Mouse (Mus musculus): ENCODE data around the gene Fam155a.
A peak's percentile ranks its signal among the peaks of the same experiment; 100 is the strongest.

Gene Fam155a

DNA sequence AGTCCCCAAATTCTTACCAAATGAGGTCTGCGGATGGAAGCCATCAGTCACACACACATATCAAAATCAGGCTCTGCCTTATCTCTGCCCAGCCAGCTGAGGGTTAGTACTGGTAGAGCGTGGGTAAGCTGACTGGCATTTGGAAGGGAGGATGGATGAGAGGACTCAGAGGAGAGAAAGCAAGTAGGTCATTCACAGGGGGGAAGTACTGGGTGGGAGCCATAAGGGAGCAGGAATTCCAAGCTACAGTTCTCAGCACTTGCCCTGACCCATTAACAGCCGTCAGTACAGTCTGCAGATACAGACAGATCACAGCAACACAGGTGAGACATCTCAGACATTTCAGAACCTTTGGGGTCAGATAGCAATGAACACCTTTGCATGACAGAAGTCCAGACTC is 300.8 kb downstream of the Fam155a start:
- DNase-seq: no peak

DNA sequence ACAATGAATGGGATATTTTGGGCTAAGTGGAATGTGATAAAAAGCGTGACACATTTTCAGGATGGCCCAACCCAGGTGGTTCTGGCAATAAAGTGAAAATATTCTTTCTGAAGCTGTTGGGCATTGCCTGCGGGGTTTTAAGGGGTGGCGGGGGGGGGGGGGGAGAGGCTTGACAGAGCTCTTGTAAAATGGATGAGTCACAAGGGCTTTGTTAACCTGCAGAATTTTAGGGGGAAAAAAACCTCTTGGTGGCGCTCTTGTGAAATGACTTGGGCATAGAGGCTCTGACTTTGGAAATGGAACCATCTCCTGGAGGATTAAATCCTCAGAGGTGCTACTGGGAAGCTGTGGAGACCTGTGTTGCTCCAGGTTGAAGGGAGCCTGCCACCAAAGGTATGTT is 309.9 kb downstream of the Fam155a start:
- DNase-seq: no peak

DNA sequence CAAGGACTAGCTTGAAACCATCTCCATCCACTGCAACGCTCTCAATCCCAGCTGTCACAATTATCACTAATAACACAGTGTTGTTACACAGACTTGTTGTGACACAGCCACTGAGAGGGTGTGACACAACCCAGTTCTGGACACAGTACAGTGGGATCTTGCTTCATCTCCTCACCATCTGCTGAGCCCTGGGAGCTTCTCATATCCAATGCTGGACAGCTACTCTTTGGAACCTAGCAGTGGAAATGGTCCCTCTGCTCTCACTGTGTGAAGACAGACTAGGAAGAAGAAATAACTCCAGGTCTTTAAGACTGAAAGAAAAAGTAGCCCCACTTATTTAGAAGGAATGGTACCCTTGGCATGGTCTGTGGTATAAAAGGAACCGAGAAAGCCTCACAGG is 310.3 kb downstream of the Fam155a start:
- DNase-seq: no peak

DNA sequence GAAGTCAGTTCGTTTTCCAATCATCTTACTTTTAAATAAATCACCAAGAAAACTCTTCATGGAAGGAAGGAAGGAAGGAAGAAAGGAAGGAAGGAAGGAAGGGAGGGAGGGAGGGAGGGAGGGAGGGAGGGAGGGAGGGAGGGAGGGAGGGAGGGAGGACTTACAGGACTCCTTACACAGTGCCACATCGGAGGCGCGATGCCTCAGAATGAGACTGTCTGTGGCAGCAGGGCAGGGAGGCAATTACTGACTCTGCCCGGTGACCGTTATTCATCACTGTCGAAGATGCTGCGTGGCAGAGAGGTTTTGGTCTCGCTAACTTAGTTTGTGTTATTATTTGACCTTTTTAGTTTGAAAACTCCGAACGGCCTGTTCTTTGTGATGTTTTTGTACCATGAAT is 312.3 kb downstream of the Fam155a start:
- DNase-seq: no peak

DNA sequence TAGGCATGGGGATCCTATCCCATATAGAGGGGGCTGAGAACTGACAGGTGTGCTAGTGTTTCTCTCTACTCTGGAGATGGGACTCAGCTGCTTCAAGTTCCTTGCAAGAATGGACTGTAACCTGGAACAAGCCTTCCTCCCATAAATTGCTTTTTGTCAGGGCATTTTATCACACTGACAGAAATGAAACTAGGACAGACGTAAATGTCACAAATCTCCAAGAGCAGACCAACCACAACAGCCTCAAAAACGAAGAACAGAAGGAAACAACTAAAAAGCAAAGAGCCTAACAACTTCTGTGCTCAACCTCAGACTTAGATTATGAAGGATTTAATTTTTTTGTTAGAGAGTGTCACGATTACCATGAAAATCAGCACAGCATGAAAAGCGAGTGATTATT is 315.8 kb downstream of the Fam155a start:
- DNase-seq: no peak

DNA sequence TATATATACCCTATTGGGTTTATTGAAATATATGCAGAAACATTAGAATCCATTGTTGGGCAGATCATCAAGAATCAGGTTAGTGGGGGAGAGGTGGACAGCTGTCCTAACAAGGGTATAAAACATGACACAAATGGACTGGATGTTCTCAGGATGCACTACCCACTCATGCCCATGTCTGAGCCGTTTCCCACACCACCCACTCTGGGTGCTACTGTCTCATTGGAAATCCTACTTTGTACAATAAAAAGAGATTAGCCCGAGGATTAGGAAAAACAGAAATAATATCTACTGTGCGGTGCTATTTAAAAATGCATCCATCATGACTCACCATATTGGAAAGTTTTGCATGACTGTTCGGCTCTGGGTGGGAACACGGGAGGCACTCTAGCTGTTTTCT is 317.2 kb downstream of the Fam155a start:
- DNase-seq: no peak

DNA sequence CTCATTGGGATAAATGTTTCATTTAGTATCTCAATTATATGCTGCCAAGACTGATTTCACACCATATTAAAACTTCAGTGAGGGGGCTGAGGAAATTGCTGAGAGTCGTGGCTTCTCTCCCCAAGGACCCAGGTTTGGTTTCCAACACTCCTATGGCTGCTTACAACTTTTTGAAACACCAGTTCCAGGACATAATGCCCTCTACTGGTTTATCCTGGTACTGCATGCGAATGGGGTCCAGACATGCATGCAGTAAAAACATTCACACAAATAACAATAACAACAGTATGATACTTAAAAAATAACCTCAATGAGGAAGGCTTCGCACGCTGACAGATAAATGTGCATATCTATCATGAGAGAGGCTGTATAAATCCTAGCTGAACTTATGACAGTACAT is 319.4 kb downstream of the Fam155a start:
- peak; percentile 8 for DNase-seq

DNA sequence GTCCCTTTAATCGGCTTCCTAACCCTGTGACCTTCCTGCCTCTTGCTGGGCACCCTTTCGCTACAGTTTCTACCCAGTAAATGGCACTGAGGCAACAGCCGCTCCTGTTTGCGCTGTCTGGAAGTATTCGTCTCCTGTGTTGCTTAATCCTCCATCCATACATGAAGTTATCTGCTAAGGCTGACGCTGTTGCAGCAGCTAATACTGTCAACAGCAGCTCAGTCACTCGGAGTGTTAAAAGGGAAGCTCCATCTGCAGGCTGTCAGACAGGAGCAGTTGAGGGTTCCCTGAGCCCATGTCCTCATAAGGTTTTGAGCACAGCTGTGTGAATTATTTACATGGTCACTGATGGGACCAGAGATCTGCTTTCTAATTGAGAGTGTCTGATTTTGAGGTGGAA is 322.3 kb downstream of the Fam155a start:
- DNase-seq: no peak

DNA sequence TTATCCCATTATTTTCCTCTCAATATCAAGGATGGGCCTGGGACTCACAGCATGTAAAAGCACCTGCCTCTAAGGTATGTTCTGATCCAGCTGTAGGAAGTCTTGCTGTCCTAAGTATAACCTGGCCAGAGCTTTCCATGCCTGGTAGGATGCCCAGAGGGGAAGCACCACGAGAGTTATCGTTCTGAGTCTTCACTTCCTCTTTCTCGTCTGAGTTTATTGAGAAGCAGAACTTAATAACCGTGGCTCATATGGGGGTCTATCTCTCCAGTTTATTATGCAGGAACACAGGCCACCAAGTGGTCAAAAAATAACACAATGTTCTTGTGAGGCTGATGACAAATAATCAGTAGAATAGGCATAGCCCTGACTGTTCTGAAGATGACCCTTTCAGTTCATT is 333.1 kb downstream of the Fam155a start:
- DNase-seq: no peak

DNA sequence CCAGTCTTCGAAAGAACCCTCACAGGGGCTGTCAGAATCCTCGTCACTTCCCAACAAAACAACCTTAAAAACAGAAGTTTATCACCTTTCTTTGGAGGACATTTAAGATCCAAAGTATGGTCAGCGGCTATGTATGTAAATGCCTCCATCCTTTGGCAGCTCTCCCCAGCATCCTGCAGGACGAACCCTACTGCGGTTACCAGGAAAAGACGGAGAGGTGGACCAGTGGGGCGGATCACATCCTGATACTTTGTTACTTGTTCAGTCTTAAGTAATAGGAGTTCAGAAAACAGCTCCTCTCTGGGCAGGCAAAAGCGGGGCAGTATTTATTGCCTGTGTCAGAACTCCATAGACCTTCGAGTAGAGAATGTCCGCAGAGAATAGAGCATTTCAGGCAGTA is 335.5 kb downstream of the Fam155a start:
- DNase-seq: no peak

DNA sequence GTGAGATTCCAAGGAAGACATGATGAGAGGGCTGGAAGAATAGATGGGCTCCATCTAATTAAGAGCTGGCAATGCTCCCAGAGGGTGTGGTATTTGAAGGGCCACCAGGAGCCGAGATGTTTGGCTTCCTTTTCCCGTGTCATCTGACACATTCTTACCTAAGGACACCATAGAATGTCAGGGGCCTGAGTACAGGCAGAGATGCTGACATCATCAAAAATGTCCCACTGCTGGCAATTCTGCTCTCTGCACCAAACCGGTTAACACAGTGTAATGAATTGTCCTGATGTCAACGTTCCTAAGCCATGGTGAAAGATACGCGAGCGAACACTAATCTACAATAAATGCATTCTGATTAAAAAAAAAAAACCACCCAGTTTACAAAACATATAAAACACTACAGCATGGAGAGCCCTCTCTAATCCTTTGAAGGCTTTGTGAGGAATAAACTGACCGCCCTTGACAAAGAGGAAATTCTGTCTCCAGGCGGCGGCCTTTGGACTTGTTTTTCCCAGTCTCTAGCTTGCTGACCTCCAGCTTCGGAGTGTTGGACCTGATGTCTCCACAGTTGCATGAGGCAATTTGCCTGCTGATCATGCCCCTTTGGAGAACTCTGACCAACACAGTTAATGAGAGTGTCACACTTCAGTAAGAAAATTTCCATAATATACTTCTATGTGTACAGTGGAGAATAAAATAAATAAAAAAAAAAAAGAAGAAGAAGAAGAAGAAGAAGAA is 338.2 kb downstream of the Fam155a start:
- no peak for DNase-seq

DNA sequence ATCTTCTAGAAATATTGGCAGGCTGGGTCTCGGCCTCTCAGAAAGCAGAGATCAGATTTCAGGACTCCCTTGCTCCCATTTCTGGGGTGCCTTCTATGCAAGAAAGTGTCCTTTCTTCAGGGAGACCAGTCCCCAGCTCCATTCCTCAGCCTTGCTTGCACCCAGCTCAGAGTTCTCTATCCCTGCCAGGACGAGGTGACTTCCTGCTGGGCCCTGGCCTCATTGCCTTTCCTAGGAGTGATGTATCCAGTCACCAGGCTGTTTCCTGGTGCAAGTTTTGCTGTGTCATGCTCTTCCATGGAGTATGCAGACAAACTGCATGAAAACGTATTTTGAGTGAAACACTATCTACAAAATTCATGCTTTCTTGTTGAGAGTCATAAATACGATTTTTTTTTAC is 342.1 kb downstream of the Fam155a start:
- no peak for DNase-seq

DNA sequence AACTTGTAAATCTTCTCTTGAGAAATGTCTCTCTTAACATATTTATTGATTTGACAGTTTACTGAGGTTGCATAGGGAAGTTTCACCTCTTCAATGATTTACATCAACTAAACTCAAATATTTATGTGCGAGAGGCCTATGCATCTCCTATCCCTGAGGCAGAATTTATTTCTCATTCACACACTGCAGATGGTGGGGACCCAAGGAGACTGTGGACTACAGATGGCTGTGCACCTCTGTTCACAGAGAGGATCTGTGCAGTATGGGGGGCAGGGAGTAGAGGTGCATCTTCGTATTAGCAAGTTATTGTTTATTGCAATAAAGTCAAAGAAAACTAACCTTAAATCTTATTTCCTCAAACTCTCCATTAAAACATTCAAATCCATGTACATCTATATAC is 346.9 kb downstream of the Fam155a start:
- DNase-seq: no peak

DNA sequence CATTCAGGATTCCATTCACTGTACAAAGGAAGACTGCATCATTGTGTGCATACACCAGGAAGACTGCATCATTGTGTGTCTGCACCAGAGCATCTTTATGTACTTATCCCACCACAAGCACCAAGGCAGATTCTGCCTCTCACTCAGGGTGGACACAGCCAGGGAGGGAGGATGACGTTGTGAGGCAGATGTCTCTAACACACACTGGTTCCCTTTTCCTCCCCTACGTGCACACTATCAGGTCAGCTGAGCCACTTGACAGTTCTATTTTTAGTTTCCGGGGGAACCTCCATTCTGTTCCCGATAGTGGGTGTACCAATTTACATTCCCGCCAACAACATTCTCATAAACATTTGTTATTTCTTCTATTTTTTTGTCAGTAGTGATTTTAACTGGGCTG is 347.4 kb downstream of the Fam155a start:
- no peak for DNase-seq

DNA sequence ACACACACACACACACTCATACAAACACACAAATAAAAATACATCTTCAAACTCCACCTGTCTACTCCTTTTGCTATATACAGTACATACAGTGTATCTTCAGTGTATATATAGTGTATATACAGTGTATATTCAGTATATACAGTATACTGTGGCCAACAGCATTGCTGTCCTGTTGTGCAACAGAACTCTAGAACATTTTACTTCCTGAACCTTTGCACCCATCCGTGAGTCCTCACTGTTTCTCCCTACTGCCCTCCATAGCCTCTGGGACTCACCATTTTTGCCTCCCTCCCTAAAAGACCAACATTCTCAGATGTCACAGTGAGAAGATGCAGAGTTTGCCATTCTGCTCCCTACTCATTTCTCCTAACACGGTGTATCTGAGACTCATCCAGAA is 347.8 kb downstream of the Fam155a start:
- no peak for DNase-seq

DNA sequence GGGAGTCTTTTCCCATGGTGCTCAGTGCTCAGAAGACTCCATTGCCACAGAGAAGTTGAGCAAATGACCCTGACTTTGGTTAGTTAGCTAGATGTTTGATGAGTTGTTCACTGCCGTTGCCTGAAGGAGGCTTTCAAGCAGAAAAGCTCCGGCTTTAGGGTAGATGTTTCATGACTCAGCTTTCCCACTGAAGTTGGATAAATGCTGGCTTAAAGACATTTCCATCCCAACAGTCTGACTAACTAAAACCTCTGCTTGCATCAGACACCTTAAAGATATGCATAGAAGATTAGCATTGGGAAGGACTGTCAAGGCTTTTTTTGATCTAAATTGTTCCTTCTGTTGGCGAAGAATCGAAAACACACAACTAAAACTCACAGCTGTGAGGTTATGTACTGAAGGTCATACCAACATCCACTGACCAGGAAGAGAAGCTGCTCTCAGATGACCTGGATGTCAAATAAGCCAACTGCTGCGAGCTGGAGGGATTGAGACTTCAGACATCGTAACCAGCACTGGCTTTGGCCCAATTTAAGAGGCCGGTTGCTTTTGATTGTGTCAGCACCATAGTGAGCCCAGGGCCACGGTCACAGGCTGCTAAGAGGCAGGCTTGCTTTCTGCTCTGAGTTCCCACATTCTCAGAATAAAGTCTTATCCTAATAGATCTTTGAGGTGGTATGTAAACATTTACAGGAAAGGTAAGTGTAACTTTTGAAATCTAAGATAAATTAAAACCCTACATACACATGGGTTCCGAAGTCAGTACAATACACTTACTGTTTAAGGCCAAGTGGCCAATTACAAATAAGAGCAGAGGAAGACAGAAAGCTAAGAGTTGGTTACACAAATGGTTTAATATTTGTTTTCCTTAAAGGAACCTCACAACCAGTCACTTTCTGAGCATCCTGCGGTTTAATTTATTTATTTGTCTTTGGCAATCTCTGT is 351.8 kb downstream of the Fam155a start:
- DNase-seq: no peak

DNA sequence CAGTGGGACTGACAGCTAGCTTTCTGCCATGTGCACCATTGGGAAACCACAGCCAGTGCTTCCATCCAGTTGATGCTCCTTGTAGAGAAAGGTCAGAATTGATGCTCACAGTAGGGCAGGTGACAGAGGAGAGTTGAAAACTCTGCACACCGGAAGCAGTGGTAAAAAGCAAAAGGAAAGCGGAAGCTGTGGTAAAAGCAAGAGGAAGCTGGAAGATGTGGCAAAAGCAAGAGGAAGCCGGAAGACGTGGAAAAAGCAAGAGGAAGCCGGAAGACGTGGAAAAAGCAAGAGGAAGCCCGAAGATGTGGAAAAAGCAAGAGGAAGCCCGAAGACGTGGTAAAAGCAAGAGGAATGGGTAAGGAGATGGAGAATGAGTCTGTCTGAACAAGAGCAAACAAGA is 354.8 kb downstream of the Fam155a start:
- DNase-seq: no peak

DNA sequence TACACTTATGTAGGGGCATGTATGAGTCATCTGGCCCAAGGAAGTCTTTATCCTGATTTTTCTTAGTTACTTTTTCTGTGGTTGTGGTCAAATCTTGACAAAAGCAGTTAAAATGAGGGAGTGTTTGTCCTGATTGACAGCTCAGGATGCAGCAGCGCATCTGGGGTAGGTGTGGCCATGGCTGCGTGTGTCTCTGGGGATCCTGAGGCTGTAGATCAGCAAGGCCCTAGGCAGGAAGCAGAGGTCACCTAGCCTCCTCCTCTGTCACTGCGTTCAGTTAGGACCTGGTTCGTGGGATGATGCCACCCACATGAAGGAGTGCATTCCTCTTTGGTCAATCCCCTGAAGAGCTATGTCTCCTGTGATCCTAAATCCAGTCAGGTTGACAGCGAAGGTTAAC is 362.5 kb downstream of the Fam155a start:
- DNase-seq: no peak

DNA sequence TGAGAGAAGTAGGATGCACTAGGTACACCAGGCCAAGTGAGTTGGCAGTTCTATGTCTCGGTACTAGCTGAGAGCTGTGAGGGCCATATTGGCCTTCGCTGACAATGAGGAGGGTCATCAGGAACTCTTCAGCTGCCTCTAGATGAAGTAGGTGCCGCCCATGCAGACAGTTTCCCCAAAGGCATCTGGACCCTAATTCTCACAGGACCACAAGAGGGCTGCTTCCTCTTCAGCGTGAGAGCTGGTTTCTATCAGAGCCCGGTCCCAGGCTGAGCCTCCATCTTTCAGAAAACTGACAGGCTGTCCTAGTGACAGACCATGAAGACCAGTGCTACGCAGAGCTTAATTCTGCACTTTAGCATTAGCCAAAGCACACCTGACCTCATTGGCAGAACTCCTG is 364.8 kb downstream of the Fam155a start:
- DNase-seq: no peak

DNA sequence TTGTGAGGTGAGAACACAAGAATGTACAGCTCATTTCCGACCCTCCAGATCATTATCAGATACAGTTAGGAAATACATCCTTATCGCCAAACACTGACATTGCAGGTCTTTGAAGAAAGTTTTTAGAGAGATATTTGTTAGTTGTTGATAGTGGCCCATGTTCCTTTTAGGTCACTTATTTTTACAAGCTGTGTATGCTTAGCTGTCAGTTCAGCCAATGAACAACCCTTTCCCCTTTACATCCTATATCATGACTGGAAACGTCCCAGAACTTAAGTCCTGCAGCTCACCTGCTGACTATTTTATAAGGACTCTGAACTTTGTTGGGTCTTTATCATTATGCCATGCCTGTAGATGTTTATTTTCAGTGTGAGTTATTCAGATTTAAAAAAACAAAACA is 366.3 kb downstream of the Fam155a start:
- DNase-seq: no peak

DNA sequence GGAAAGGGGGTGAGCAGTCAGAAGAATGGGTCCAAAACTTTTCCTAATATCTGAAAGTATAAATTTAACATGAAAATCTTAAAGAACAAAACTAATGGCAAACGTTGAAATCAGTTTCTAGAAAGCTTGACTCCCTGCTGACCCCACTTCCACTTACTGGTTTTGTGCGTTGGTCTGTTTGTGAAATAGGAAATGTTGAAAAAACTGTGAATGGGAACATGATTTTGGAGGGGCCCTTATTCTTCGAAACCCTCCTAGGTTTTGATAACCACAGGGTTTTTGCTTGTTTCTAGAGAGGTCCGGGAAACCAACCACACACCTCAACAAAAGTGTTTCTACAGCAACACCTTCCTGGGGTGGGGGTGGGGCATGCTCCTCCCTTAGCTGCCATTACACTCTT is 368.6 kb downstream of the Fam155a start:
- DNase-seq: no peak

DNA sequence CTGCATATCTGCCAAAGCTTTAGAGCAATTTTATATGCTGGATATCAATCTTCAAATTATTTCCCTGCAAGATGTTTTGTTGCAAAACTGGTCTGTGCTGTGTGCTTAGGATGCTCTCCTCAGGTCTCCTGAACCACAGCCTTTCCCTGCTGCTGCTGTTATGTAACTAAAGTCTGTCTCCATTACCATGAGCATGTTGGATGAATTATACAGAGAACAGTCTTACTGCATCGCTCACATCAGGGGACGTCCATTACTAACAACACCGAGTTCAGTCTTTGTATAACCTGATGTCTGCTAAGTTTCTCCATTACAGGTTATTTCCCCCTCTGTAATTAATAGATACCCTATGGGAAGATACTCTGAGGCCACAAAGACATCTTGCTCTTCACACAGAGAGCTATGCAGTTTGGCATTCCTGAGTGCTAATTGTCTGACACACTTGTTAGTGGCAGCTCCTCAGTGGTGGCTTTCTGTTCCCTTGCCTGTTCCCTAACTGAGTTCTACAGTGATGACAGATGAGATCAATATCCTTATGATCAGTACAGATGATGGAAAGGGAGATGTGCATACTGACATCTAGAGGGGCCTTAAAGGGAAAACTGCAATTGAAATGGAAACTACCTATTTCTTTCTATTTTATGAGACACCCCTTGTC is 372.2 kb downstream of the Fam155a start:
- no peak for DNase-seq

DNA sequence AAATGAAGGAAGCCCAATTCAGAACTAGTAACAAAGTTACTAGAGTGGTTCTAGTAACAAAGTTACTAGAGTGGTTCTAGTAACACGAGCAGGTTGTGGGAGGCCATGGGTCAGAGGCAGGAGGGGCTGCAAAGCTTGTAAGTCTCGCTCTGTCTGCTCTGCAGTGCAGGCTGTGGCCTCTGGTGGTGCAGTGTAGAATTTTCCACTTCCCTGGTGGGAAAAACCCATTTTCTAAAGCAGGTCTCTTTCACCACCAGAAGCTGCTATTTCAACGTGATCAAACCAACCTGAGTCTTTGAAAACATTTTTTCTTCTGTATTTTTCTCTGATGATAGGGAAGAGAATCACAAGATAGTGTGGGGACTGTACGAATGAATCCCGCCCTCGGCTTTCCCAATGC is 372.9 kb downstream of the Fam155a start:
- no peak for DNase-seq

DNA sequence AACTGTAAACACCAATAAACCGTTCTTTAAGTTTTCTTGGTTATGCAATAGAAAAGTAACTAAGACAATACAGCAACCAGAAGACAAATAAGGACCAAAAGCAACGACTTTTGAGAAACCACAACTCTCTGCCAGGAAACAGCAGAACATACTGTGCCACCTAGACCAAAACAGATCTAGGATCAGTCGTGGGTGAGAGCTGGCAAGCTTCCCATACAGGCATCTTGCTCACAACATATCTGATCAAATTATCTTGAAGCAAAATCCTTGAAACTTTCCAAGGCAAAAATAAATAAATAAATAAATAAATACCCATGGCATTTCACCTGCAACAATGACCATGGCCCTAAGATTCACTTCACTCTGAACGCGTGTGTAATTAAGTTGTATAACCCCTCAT is 376.3 kb downstream of the Fam155a start:
- no peak for DNase-seq
